Mouse (Mus musculus): ENCODE results near the gene Cntln.

- TF ChIP-seq CTCF (IDR thresholded peaks at IDR 0.05; ENCODE audit: borderline replicate concordance, control insufficient read depth, extremely low read depth, insufficient read depth, low read length, poor library complexity) = no peak
- TF ChIP-seq POLR2A (IDR thresholded peaks at IDR 0.05; ENCODE audit: control insufficient read depth, extremely low read depth, insufficient read depth, low read length, poor library complexity) = no peak
These were observed 121.5 kb downstream of the Cntln start for GRCm38 (mm10) chr4:85005581-85005980.

Data from thymus, adult 2 months (tissue).